Mouse (Mus musculus) spleen, postnatal 10 days (tissue): ENCODE results near the gene Fam83c.
"Not testable (repeated sequence)": the region's sequence is repeated elsewhere in the genome, so short reads cannot be mapped to it uniquely, and the experiment has no call there.

ENCODE experiments used
- DNase-seq, 2 experiments: peaks; one replicate each; pipeline ENCODE4 v3.0.0; 2021 to 2022; ENCODE audit warnings: low spot score in 2 of 2

Gene Fam83c

DNA sequence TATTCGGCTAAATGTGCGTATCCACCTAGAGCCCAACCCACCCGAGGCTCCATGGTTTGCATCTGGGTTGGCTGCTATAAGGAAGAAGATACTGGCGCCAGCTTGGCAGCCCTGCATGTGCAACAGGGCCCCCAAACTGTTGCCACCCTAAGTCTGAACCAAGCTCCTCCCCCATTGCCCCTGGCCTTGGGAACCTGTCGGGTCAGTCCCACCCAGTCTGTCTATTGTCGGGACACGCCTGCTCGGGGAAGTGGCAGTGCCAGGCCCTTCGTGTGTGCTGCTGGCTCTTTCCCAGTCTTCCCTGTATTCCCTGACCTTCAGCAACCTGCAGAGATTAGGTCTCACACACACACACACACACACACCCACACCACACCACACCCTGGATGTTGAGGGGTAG, at the start of gene Fam83c:
Gene Fam83c (minus strand): TSS at position 123 of the 400 bp plus-strand sequence.
- no peak for DNase-seq

- no peak for DNase-seq
Observed at GRCm38 (mm10) chr2:155882087-155882486, 47.4 kb upstream of the Fam83c start.

DNA sequence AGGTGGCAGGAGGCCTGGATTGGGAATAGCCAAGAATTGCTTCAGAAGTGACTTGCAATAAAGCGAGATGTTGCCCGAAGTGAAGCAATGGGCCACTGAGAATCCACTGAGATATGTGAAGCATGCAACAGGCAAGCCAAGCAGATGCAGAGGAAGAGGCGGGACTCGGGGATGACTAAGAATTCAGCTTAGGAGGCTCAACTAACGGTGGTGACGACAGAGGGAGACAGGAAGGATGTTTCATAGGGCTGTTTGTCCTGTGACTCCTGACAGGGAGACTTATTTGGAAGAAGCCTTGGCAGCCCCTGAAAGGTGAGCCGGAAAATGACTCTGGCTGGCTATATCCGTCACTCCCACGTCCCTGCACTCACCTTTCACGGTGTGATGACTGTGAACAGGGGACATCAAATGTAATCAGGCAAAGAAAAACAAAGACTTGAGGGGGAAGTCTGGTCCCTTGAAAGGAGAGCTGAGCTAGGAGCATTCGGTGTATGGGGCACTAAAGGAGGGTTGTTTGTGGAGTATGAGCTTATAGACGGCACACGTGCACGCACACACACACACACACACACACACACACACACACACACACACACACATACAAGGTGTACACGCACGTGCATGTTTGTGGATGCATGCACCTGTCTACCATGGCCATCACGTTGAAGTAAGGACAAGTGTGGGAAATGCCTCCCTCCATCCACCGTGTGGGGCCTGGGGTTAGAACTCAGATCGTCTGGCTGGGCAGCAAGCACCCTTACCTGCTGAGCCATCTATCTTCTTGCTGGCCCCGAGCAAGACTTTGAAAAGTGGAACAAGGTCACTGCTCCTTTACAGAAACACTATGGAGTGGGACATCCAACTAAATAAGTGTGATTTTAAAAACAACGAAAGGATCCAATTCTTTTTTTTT, 44.6 kb upstream of the Fam83c start:
- DNase-seq, result no peak

DNA sequence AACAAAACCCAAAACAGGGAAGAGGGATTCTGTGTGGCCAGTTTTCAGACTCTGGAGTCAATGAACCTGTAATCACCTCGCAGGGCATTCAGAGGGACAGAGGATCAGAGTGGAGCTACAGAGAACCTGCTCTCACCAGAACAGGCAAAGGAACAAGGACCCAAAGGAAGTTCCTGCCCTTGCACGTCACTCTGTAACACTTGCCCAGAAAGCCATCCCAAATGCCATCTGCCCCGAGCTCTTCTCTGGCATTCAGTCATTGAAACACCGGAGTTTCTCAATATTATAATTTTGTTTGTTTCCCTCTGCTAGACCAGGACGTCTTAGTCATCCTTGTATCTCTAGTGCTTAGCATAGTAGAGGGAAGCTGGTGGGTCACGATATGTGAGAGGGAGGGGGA, 39.0 kb upstream of the Fam83c start:
- no peak for DNase-seq

GRCm38 (mm10) chr2:155872930-155873507, 38.4 kb upstream of the Fam83c start:
- no peak for DNase-seq

DNA sequence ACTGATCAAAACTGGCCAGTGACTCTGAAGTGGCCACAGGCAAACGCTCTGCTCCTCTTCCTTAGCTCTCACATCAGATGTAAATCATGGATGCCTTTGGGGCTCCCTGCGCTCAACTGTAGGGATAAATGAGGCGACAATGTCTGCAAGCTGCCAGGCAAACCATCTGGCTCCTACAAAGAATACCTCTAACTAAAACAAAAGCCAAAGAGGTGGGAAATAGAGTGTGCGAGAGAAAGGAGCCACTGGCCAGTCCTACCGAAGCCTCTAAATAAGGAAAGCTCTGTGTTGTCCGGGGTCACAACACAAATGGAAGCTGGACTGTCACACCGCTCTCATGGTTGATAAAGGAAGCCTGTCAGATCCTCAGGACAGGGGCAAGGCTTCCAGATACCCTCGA, 37.8 kb upstream of the Fam83c start:
- DNase-seq, result no peak

DNA sequence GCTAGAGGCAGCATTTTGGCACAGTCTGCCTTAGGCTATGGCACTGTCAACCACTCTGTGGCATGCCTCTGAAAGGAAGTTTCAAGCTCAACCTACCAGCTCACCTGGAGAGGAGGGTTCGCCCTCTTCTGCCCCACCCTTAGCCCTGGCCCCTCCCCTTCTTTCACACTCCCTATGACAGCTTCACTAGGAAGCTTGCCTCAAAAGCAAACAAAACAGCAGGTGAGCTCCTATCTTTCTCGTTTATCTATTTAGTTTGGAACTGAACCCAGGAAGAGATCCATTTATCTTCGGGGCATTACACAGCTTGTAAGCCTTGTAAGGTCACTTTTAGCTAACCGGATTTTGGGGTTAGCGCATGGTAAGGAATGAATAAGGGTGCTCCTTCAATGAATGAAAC, 35.1 kb upstream of the Fam83c start:
- DNase-seq, result no peak

DNA sequence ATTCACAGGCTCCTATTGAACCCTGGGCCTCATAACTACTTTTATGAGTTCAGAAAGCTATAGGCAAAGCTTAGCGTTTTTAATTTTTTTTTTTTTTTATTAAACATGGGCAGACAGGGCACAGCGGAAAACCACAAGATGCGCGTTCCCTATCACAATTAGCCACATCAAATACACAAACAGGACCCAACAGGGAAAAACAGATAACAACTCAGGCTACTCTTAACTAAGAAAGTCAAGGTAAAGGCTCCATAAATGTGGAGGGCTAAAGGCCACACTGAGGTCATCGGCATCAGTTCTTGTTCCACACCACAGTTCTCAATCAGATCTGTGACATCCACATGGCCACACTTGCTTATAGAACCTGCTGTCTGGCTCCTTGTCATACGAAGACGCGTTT, 33.7 kb upstream of the Fam83c start:
- DNase-seq, result no peak

GRCm38 (mm10) chr2:155863301-155863867, 28.7 kb upstream of the Fam83c start:
- DNase-seq, result no peak

DNA sequence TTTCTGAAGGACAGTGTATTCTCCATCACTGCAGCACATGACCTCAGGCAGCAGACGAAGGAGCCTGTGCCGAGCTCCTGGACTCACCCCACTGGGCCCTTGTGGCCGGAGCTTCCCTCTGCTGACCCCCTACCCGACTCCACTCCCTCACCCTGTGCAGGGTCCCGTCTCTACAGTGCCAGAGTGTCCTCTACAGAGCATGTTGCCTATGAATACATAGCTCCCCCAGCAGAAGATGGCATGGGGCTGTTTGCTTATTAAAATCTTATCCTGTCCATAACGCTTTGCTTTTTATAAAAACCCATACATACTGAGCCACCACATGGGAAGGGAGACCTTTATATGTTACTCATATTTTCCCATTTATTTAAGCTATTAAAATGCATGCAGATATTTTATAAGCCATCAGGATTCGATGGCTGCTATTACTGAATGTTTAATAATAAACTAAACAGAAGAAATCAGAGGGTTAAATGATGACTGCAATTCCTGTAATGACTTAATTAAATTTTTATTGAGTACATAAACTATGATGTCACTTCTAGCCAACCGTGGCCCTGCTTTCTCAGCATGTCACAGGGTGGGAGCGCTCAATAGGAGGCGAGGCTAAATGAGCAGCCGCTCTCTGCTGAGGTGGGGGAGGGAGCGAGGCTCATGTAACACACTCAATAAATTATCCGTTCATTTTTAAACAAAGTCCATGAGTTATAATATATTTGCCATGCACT, 28.1 kb upstream of the Fam83c start:
- no peak for DNase-seq

DNA sequence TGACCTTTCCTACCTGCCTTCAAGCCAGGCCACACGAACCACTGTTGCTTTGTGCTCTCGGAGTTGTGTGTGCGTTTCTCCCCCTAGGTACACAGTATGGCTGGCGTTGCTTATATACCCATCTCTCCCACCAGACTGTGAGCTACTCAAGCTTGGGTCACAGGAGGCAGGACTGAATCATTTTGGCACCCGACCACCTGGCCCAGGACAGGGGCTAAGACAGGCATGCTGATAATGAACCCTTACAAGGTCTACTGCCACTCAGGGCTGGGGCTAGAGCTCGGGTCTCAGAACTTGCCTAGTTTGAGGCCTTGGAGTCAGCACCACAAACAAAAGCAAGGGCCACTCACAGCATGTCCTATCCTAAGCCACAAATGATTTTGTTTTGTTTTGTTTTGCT, 26.9 kb upstream of the Fam83c start:
- DNase-seq, result no peak

DNA sequence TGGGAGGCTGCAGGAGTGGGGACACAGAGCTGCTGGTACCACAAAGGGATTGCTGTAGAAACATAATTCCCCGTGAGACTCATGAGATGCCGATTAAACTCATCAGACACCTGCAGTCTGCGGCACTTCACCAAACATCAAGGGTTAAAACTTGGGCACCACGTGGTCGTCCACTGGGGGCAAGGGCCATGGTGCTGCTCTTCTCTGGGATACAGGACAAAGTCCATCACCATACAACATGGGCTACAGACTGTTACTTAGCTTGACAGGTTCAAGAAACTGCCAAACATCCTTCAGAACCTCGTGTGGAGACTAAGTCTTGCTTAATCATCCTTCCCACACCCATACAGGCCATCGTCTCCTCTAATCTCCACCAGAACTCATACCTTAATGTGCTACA, 25.4 kb upstream of the Fam83c start:
- no peak for DNase-seq

GRCm38 (mm10) chr2:155852536-155852935, 17.9 kb upstream of the Fam83c start:
- DNase-seq, result no peak

DNA sequence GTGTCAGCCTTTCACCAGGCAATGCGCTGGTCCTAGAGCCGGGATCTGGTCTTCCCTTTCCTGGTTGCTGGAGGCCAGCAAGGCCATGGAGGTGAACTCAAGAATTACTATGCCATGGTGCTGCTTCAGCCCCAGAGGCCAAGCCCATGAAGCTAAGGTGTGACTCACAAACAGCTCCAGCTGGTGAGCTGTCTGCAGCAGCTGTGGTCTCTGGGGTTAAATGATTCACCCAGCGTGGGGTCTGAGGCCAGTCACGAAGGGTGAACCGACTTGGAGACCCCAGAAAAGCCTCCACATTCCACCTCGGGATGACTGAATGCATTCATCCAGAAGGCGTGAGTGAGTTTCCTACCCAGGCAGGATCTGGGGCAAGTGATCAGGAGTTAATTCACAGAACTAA, 15.5 kb upstream of the Fam83c start:
- DNase-seq, result no peak

GRCm38 (mm10) chr2:155849464-155849863, 14.8 kb upstream of the Fam83c start:
- no peak for DNase-seq

DNA sequence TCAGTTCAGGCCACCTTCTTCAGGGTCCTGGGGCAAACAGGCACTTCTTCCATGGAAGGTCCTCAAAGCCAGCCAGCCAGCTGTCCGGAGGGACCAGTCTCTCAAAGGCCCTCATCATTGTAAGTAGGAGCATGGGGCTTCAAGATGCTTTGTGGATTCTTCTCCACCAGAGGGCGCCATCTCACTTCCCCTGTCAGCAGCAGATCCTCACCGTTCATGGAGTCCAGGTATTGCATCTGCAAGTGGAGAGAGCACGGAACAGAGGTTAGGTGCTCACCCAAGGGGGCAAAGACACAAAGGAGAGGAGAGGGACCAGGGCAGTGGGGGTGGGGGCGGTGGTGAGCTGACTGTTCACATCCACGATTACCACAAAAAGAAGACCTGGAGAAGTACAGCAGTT, 13.6 kb upstream of the Fam83c start:
- peak; percentile 68 to 84 for DNase-seq

GRCm38 (mm10) chr2:155846930-155847329, 12.3 kb upstream of the Fam83c start:
- DNase-seq, result no peak

- DNase-seq, result no peak
Observed at GRCm38 (mm10) chr2:155838961-155839360, 4.3 kb upstream of the Fam83c start.

DNA sequence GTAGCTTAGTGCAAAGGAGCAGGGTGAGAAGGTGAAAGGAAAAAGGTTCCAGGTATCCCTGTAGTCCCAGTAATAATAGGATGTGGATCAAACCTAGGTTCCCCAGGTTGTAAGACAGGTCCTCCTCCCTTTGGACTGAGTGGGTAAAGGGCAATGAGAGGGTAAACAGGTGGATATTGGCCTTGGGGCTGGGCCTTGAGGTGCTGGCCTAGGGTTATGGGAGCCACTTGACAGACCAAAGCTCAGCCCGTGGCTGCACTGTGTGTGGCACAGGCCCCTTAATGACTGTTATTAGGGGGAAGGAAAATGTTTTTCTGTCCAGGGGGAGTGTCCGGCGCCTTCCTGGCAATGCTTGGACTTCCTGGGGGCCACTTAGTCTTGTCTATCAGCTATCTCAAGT, 3.3 kb upstream of the Fam83c start:
- no peak for DNase-seq

DNA sequence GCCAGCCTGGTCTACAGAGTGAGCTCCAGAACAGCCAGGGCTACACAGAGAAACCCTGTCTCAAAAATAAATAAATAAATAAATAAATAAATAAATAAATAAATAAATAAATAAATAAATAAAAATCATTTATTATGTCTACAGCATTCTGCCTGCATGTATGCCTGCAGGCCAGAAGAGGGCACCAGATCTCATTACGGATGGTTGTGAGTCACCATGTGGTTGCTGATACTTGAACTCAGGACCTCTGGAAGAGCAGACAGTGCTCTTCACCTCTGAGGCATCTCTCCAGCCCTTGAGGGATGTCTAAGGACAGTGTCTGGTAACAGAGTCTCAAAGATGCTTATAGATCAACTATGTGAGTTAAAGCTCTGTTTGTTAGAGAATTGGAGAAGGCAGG, 2.6 kb downstream of the Fam83c start:
- DNase-seq, result not testable (repeated sequence)

- no peak for DNase-seq
Observed at GRCm38 (mm10) chr2:155831302-155831701, 3.4 kb downstream of the Fam83c start.

- no peak for DNase-seq
Observed at GRCm38 (mm10) chr2:155830841-155831240, 3.8 kb downstream of the Fam83c start.
